Mouse (Mus musculus): ENCODE data around the gene Bud13.

The Bud13 gene

DNA sequence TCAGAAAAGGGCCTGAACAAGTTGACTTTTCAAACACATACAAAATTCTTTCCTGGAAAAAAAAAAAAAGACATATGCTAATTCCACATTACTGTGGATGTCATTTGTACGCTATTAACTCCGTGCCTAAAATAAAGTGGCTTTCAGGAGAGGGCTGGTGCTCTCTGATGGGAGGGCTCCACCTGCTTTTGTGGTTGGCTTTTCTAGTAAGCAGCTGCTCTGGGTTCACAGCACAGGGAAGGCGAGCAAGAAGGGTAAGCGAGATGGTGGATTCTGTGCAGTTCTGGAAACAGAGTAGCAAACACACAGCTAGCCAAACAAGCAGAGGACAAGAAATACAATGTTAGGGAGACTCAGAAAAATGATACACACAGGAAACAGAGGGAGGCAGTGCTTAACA is 55.6 kb downstream of the Bud13 start:
- peak in 1 of 2 experiments; percentile 13 for DNase-seq

DNA sequence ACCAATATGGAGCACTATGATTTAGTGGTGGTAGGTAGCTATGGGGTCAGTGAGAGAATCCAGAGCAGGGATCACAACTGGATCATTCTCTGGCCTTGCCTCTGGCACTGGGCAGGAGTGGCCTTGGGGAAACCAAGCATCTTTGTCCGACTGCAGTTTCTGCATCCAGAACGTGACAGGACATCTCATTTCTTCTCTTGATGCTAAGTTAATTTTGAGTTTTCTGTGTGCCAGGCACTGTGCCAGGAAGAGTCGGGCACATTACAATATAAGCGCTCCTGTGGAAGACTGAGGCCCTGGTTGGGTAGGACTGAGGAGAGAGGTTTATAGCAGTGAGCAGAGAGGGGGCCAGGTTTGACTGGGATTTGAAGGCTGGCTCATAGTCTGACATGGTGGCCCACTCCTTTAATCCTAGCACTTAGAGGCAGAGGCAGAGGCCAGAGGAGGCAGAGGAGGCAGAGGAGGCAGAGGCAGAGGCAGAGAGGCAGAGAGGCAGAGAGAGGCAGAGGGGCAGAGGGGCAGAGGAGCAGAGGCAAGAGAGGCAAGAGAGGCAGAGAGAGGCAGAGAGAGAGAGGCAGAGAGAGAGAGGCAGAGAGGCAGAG is 56.3 kb downstream of the Bud13 start:
- DNase-seq, result peak in 1 of 2 experiments; percentile 23

DNA sequence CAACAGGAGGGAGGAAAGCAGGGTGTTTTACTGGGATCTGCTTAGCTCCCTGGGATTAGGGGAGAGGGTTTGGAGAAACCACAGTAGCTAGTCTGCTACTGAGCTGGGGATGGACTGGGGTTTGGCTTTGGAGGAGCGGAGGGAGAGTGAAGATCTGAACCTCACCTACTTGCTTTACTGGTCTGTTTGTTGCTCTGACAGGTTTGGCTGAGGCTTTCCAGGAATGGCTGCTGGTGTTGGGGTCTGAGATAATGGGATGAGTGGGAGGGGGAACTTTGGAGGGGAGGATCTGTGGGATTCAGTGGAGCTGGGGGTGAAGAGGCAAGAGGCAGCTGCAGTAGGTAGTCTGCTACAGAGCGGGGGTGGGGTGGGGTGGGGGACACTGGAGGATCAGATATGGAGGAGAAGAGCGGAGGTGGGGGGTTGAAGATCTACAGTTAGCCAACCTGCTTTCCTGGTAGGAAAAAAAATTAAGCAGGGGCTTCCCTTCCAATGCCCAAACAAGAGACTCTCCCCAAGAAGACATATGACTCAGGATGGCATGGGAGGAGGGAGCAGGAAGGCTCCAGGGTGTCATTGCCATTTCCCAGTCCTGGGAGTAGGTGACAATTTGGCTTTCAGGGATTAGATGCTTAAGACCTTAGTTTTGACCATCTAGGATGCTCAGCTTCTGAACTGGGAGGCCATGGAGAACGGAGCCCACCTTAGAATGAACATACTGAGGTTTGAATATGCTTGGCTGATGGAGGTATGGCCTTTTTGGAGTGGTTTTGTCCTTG is 63.3 kb downstream of the Bud13 start:
- DNase-seq, result peak in 1 of 2 experiments; percentile 16

Data from kidney, postnatal 25 days (tissue).